Mouse (Mus musculus) brown adipose tissue, adult 24 weeks (tissue): ENCODE data around the gene Lhfpl2. TPM values are rescaled to one million over a fixed set of nuclear protein-coding genes. Genes with fewer than 3 reads are reported as not detected.

Source experiments
- H3K27ac ChIP-seq: fragments of 200-500 bp; replicated peaks from 2 replicates; pipeline ENCODE4 v1.5.1; 2012; ENCODE audit warnings: low read depth, mild to moderate bottlenecking, low read length
- H3K4me1 ChIP-seq: fragments of 200-500 bp; 2 replicates; pipeline ENCODE4 v1.6.1; 2012; ENCODE audit warnings: low read length, mixed read lengths; ENCODE audit not compliant: control insufficient read depth, insufficient read depth, insufficient read length
- H3K4me3 ChIP-seq: fragments of 200-500 bp; 2 replicates; pipeline ENCODE4 v1.5.1; 2012; ENCODE audit warnings: low read depth, mild to moderate bottlenecking, low read length, moderate library complexity; ENCODE audit not compliant: insufficient read depth
- polyA plus RNA-seq: library from polyadenylated mRNA; stranded (reverse); fragments of >200 nt; gene quantifications from 2 replicates; pipeline ENCODE4 v1.2.4, GENCODE M21; 2012; ENCODE audit not compliant: missing spikeins, insufficient read depth, insufficient read length

Lhfpl2 gene
- polyA plus RNA-seq, 1 experiment, result 6.5 TPM

DNA sequence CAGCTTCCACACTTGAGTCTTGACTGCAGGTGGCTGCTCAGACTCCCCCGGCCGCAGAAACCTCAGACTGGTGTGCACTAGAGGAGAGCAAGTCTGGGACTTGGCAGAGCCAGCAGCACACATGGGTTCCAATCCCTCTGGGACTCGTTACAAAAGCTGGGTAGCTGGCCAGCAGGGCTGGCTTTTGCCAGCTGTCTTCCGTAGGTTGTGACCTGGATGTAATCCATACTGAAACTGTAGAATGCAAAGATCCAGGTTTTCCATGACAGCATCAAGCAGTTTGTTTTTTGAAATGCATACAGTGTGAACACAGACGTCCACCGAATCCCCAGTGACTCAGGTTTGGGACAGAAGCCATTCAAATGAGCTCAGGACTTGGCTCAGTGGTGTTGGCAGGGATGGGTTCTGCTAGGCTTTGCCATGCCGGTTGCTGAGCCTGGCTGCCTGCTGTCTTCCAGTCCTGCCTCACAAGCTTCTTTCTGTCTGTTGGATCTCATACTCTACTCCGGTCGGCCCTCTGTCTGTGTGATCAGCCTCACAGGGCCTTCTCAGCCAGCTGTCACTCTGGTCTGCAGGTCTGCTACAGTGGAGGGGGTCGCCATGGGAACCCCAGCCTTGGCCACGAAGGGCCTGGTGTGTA is 120.9 kb downstream of the Lhfpl2 start:
- H3K4me3 ChIP-seq, result no peak overlapping the region
- H3K4me1 ChIP-seq, result peaks cover 10% of the 10 kb centered on the region
- no peak overlapping the region for H3K27ac ChIP-seq

DNA sequence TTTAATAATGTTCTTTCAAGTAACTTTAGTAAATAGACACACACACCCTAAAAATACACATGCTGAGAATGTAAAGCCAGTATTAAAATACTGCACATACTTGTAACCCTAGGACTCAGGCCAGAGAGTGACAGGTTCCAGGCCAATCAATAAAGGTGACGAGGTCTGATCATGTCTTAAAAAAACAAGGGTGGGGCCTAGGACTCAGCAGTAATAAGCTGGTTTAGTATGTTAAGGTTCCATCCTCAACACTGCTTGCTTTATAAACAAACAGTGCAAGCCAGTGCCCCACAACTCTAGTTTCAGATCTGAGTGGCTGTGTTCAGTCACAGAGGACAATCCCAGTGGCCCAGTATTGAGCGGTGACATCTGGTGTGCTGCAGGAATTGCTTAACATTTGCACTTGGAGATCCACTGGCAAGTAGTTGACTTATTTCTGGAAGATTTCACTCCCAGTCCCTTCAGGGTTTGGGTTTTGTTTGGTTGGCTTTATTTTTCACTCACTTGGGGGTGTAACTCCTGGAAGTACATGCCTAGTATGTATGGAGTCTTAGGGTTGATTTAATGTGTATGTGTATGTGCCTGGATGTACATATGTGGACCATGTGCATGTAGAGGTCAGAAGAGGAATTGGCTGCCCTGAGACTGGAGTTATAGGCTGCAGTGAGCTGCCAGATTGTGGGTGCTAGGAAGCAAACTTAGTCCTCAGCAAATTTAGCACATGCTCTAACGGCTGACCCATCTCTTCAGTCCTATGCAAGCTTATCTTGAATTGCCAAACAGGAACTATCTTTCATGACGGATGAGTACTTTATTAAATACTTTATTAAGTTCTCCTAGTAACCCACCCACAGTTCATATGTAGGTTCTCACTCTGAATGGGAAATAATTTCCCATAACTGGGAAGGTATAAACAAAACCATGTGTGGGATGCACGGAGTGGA is 123.2 kb downstream of the Lhfpl2 start:
- Histone ChIP-seq H3K4me1 (peaks cover 6% of the 10 kb centered on the region; the same call in 1 of the 2 replicates), H3K27ac (no peak overlapping the region), H3K4me3 (no peak overlapping the region)

DNA sequence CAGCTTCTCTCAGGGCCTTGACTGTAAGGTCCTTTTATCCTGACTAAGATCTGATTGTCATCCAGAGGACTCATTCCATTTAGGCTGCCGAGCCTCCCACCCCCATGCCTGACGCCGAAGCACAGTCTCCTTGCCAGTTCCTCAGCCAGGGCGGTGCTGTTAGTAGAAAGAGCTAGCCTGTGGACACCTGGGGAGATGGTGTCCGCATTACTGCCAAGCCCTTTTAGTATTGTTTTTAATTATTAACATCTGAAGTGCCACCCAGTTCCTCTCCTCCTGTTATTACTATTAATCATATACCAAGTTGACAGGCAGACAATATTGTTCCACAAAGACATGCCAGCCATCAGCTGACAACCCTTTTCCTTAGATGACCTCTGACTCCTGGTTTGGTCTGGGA is 124.4 kb downstream of the Lhfpl2 start:
- H3K4me3 ChIP-seq, result no peak overlapping the region
- peaks cover 6% of the 10 kb centered on the region; the same call in 1 of the 2 replicates for H3K4me1 ChIP-seq

DNA sequence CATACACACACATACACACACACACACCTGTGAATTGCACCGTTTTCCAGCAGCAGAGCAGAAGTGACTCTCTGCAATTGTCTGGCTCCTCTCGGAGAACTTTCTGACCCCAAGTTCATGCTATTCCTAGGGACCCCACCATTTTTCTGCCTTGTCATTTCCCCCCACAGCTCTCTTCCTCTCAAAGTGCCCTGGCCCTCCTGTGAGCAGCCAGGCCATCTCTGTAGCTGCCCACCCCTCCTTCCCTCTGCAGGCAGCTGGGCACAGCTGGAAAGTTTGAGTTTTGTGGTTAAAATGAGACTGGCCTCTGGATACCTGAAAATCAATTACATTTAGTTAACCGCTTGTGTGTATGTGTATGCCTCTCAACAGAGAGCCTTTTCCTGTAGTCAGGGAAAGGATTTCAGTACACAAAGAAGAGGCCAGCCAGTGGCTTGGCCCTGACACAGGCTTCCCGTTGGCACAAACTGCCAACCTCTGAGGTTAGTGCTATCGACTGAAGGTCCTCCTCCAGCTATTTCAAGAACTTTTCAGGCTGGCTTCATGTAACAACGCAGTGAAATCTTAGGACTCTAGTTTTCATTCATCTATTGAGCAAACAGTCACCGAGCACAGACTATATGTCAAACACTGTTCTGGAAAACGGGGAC is 125.9 kb downstream of the Lhfpl2 start:
- no peak overlapping the region for H3K27ac ChIP-seq

More for the DNA sequence above, 124.4 kb downstream of the Lhfpl2 start:
- no peak overlapping the region for H3K27ac ChIP-seq

GRCm38 (mm10) chr13:94184726-94185456 is 127.3 kb downstream of the Lhfpl2 start:
- Histone ChIP-seq H3K4me3 (no peak overlapping the region), H3K4me1 (0 out of 2 replicates have a peak, but pooled peaks cover 2% of the 10 kb centered on the region), H3K27ac (no peak overlapping the region)

More for the DNA sequence above, 125.9 kb downstream of the Lhfpl2 start:
- Histone ChIP-seq H3K4me1 (peaks cover 6% of the 10 kb centered on the region; the same call in 1 of the 2 replicates), H3K4me3 (no peak overlapping the region)

DNA sequence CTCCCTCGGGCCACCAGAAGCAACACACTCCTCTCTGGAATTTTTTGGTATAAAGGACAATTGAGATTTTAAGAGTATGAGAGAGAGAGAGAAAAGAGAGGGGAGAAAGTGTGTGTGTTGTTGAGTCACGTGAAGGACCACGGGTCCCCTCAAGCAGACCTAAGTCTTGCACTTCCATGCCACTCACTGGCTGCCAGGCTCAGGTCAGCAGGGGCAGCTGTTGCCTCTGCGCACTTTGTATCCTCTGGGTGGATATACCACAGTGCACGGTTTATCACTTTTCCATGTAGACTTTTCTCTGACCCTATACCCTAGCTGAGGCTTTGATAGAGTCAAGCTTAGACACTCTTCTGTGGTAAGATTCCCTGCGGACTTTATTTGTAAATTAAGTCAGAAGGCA is 128.0 kb downstream of the Lhfpl2 start:
- Histone ChIP-seq H3K4me3 (no peak overlapping the region), H3K27ac (no peak overlapping the region), H3K4me1 (0 out of 2 replicates have a peak, but pooled peaks cover 2% of the 10 kb centered on the region)

DNA sequence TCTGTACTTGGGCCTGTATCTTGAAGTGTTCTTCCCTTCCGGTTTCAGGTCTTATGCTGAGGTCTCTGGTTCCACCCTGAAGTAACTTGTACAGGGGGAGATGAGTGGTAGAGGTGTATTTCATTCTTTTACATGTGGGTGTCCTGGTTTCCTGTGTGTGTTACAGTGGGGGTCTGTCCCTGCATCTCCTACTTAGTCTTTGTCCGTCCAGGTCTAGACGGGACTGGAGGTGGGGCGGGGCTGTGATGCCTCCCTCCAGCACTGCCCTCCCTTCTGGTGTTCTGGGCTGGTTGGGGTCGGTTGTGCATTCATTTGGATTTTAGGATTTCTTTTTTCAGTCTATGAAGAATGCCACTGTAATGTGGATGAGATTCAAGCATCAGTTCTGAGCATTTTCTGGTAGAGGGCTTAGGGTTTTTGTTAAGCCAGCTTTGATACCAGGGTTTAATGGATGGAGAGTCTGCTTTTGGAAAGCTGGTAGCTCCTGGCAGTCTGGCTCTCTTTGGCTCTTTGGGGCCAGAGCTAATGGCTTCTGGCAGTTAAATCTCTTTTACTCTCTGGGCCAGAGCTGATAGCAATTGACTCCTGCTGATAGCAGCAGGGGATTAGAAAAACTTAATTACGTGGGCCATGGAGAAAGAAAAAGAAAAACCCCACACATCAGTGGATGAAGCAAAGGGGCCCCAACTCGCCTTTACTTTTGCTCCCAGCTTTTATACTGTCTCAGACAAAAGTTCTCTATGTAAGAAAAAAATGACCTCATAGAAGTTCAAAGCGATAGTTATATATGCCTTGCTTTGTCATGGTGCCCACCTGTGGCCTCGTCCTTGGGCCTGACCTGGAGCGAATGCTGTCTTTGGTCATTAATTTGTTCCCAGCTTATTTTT is 130.8 kb downstream of the Lhfpl2 start:
- Histone ChIP-seq H3K27ac (no peak overlapping the region), H3K4me1 (0 out of 2 replicates have a peak, but pooled peaks cover under 1% of the 10 kb centered on the region), H3K4me3 (no peak overlapping the region)

GRCm38 (mm10) chr13:94190386-94190785 is 132.8 kb downstream of the Lhfpl2 start:
- H3K27ac ChIP-seq, result no peak overlapping the region

DNA sequence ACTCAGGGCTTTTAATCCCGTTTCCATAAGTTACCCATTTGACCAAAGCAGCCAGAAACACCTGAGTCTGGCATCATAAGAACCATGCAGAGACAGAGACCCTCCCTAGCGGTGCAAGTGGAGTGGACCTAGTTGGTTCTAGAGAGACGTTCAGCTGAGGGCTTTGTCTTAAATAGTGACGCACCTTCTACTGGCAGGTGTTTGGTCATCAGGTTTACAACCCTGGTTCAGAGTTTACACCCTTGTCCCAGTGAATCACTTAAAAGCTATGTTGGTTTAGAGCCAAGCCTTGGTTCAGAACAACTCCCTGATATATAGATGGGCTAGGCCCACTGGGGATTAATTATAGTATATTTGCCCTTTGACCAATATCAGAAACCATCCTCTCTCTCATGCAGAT is 135.6 kb downstream of the Lhfpl2 start:
- H3K4me1 ChIP-seq, result no peaks in the 10 kb centered on the region
- no peak overlapping the region for H3K27ac ChIP-seq
- no peak overlapping the region for H3K4me3 ChIP-seq

More at GRCm38 (mm10) chr13:94190386-94190785, 132.8 kb downstream of the Lhfpl2 start:
- no peak overlapping the region for H3K4me3 ChIP-seq
- H3K4me1 ChIP-seq, result no peaks in the 10 kb centered on the region

GRCm38 (mm10) chr13:94198616-94199015 is 141.0 kb downstream of the Lhfpl2 start:
- no peak overlapping the region for H3K4me3 ChIP-seq
- H3K27ac ChIP-seq, result no peak overlapping the region
- H3K4me1 ChIP-seq, result no peaks in the 10 kb centered on the region

- Histone ChIP-seq H3K27ac (no peak overlapping the region), H3K4me3 (no peak overlapping the region), H3K4me1 (no peaks in the 10 kb centered on the region)
Measured at GRCm38 (mm10) chr13:94199829-94200228, 142.2 kb downstream of the Lhfpl2 start.

DNA sequence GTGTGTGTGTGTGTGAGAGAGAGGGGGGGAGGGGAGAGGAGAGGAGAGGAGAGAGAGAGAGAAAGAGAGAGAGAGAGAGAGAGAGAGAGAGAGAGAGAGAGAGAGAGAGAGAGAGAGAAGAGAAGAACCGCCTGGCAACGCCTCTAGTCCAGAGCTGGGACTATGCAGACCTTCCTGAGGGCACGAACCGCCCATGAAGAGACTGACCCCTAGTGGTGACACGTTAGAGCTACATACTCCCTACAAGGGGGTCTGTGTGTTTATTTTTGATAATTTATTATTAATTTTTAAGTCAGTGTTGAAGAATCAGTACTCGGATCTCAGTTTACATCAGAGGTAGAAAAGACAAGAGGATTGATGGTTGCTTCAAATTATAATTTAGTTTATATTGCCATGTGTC is 147.6 kb downstream of the Lhfpl2 start:
- Histone ChIP-seq H3K4me1 (no peaks in the 10 kb centered on the region), H3K27ac (no peak overlapping the region), H3K4me3 (no peak overlapping the region)

DNA sequence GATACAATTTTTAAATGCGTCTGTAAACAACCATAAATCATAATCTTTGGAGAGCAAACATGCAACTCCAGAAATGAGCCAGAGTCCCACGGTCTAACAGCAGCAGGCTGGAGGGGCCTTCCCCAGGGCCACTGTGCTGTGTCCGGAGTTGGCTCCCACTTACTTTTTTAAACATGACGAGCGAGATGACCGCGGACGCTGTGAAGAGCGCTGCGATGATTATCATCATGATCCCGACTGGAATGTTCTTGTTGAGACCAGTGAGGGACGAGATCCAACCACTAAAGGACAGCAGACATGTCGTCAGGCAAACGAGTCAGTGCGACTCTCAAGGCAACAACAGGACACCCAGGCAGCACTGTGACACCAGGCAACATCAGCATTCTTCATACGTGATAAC is 150.4 kb downstream of the Lhfpl2 start:
- no peak overlapping the region for H3K4me3 ChIP-seq
- H3K4me1 ChIP-seq, result no peaks in the 10 kb centered on the region

DNA sequence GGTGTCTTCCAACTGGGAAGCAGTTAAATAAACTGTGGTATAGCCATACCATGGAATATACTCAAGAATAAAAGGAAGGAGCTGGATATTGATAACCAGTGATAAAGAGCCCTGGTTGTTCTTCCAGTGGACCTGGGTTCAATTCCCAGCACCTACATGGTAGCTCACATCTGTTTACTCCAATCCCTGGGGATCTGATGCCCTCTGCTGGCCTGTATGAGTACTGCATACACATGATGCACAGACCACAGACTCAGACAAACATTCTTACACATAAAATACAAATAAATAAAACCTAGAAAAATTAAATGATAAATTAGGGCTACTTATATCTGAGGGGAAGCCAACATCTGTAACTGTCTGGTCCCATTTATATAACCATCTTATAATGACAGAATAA is 151.3 kb downstream of the Lhfpl2 start:
- Histone ChIP-seq H3K4me3 (no peak overlapping the region), H3K27ac (no peak overlapping the region), H3K4me1 (no peaks in the 10 kb centered on the region)

More for the DNA sequence above, 150.4 kb downstream of the Lhfpl2 start:
- no peak overlapping the region for H3K27ac ChIP-seq
